Mouse (Mus musculus) lung, postnatal 14 days (tissue): ENCODE data around the gene Bmp8b.
"Not testable (repeated sequence)": the region's sequence is repeated elsewhere in the genome, so short reads cannot be mapped to it uniquely, and the experiment has no call there.

ENCODE experiments used
- DNase-seq: peaks from one replicate; pipeline ENCODE4 v3.0.0; 2021

Bmp8b gene

GRCm38 (mm10) chr4:123104651-123105450, at the start of gene Bmp8b:
Bmp8b (plus strand) TSS chr4:123105165.
- DNase-seq, result peak; percentile 26

- DNase-seq, result no peak
Observed at GRCm38 (mm10) chr4:123056560-123057109, 48.3 kb upstream of the Bmp8b start.

GRCm38 (mm10) chr4:123057957-123058356, 47.0 kb upstream of the Bmp8b start:
- DNase-seq, result no peak

- no peak for DNase-seq
Observed at GRCm38 (mm10) chr4:123061744-123062143, 43.2 kb upstream of the Bmp8b start.

GRCm38 (mm10) chr4:123068646-123069045, 36.3 kb upstream of the Bmp8b start:
- DNase-seq, result no peak

GRCm38 (mm10) chr4:123071266-123071966, 33.5 kb upstream of the Bmp8b start:
- DNase-seq, result peak; percentile 59

GRCm38 (mm10) chr4:123076928-123077327, 28.0 kb upstream of the Bmp8b start:
- no peak for DNase-seq

- DNase-seq, result no peak
Observed at GRCm38 (mm10) chr4:123078231-123078630, 26.7 kb upstream of the Bmp8b start.

- DNase-seq, result peak; percentile 65
Observed at GRCm38 (mm10) chr4:123080791-123081190, 24.2 kb upstream of the Bmp8b start.

- DNase-seq, result peak; percentile 63
Observed at GRCm38 (mm10) chr4:123082283-123083163, 22.4 kb upstream of the Bmp8b start.

GRCm38 (mm10) chr4:123083323-123083902, 21.6 kb upstream of the Bmp8b start:
- no peak for DNase-seq

- no peak for DNase-seq
Observed at GRCm38 (mm10) chr4:123085290-123085689, 19.7 kb upstream of the Bmp8b start.

- DNase-seq, result no peak
Observed at GRCm38 (mm10) chr4:123086381-123086780, 18.6 kb upstream of the Bmp8b start.

GRCm38 (mm10) chr4:123092621-123093020, 12.3 kb upstream of the Bmp8b start:
- no peak for DNase-seq

GRCm38 (mm10) chr4:123093064-123093776, 11.7 kb upstream of the Bmp8b start:
- peak; percentile 6 for DNase-seq

GRCm38 (mm10) chr4:123093869-123094268, 11.1 kb upstream of the Bmp8b start:
- DNase-seq, result no peak

- no peak for DNase-seq
Observed at GRCm38 (mm10) chr4:123105451-123105790, 456 bp downstream of the Bmp8b start.

GRCm38 (mm10) chr4:123105929-123106328, 964 bp downstream of the Bmp8b start:
- not testable (repeated sequence) for DNase-seq

GRCm38 (mm10) chr4:123106864-123107263, 1.9 kb downstream of the Bmp8b start:
- DNase-seq, result no peak

GRCm38 (mm10) chr4:123108056-123108455, 3.1 kb downstream of the Bmp8b start:
- DNase-seq, result no peak

- DNase-seq, result no peak
Observed at GRCm38 (mm10) chr4:123110751-123111150, 5.8 kb downstream of the Bmp8b start.
